Mouse (Mus musculus): ENCODE measurements around the gene Arhgef18. TPM values are rescaled to one million over a fixed set of nuclear protein-coding genes. Genes with fewer than 3 reads are reported as not detected.

The Arhgef18 gene
- polyA plus RNA-seq, 2 experiments: 2.0 to 3.6 TPM

DNA sequence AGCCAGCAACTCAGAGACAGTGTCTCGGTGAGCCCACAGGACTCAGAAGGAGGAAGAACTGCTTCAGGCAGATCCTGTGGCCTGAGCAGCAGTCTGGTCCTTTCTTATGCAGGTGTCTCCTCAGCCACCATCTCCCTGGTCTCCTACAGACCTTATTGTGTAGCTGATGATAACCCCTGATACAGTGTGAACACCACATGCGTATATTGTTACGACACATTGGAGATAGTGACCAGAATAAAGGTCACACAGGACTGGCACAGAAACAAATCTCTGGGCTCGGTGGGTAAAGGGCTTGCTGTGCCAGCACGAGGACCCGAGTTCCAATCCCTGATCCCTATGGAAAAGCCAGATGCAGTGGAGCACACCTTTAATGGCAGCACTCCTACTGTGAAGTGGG is 22.9 kb downstream of the Arhgef18 start:
- Histone ChIP-seq H3K27me3 (ENCODE audit: control insufficient read depth, insufficient read depth, low read length) (no peaks in the 10 kb centered on the region), H3K4me2 (ENCODE audit: low read depth) (no peak overlapping the region), H3K36me3 (replicated peaks; ENCODE audit: control insufficient read depth, insufficient read depth, low read depth) (no peaks in the 10 kb centered on the region), H3K4me3 (ENCODE audit: insufficient read depth in 1 of 2, low read depth in 2 of 2, low read length in 2 of 2) (no peak overlapping the region), H3K4me1 (replicated peaks; ENCODE audit: control insufficient read depth in 2 of 2, insufficient read depth in 2 of 2, low read length in 1 of 2) (peaks cover 31 to 57% of the 10 kb centered on the region in 2 experiments), H3K27ac (no peak overlapping the region), H3K9me3 (ENCODE audit: control insufficient read depth, low read length) (no peaks in the 10 kb centered on the region), H3K9ac (replicated peaks) (no peak overlapping the region)
- ATAC-seq (ENCODE audit: insufficient read depth) (no peak), DNase-seq (ENCODE audit: low read depth in 3 of 3, low spot score in 3 of 3) (no peak)
- 79% methylated on average over 6 of the region's 6 CpGs for WGBS (ENCODE audit: insufficient replicate concordance)
- TF ChIP-seq EP300 (IDR thresholded peaks at IDR 0.05; ENCODE audit: low read depth) (no peak), CTCF (IDR thresholded peaks at IDR 0.05; ENCODE audit: low read depth) (no peak)

DNA sequence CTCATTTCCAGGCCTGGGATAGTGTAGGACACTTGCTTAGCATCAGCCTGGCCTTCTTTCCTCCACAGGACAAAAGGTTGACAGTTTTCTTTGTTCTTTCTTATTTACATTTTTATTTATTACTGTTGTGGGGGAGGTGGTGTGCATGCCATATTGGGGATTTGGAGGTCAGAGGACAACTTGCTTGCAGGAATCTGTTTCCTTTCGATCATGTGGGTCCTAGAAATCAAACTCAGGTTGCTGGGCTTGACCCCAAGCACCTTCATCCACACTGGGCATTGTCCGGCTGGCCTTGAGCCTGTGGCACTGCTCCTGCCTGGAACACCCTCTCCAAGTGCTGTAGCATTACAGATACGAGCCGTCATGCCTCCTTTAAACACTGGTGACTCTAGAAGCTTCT is 24.0 kb downstream of the Arhgef18 start:
- ATAC-seq (ENCODE audit: insufficient read depth) (no peak), DNase-seq (ENCODE audit: low read depth in 3 of 3, low spot score in 3 of 3) (no peak)
- peaks cover 20 to 45% of the 10 kb centered on the region in 2 experiments for H3K4me1 ChIP-seq (replicated peaks; ENCODE audit: control insufficient read depth in 2 of 2, insufficient read depth in 2 of 2, low read length in 1 of 2)
- no peak overlapping the region for H3K27ac ChIP-seq
- no peaks in the 10 kb centered on the region for H3K36me3 ChIP-seq (replicated peaks; ENCODE audit: control insufficient read depth, insufficient read depth, low read depth)
- H3K9me3 ChIP-seq (ENCODE audit: control insufficient read depth, low read length): no peaks in the 10 kb centered on the region
- no peak overlapping the region for H3K4me3 ChIP-seq (ENCODE audit: insufficient read depth in 1 of 2, low read depth in 2 of 2, low read length in 2 of 2)
- H3K27me3 ChIP-seq (ENCODE audit: control insufficient read depth, insufficient read depth, low read length): no peaks in the 10 kb centered on the region
- no peak overlapping the region for H3K9ac ChIP-seq (replicated peaks)
- H3K4me2 ChIP-seq (ENCODE audit: low read depth): no peak overlapping the region; the same call in 1 of the 2 replicates
- 59% methylated on average over 4 of the region's 4 CpGs for WGBS (ENCODE audit: insufficient replicate concordance)
- TF ChIP-seq EP300 (IDR thresholded peaks at IDR 0.05; ENCODE audit: low read depth) (no peak), CTCF (IDR thresholded peaks at IDR 0.05; ENCODE audit: low read depth) (no peak)

DNA sequence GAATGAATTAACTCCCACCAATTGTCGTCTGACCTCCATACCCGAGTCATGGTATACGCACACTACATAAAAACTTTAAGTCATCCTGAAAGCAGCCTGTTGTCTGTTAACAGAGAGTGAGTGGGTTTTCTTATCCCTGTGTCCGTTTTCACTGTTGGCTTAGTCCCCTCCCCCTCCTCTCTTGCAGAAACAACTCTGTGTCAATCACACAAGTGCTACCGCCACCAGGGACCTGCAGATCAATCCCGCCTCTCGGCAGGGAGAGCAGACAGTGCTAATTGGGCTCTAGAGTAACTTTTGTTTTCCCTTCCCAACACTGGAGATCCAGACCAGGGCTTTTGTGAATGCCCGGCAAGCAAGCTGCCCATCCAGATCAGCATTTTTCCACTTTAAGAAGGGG is 24.6 kb downstream of the Arhgef18 start:
- 24% methylated on average over 8 of the region's 8 CpGs for WGBS (ENCODE audit: insufficient replicate concordance)
- peaks cover 14 to 39% of the 10 kb centered on the region in 2 experiments for H3K4me1 ChIP-seq (replicated peaks; ENCODE audit: control insufficient read depth in 2 of 2, insufficient read depth in 2 of 2, low read length in 1 of 2)
- H3K9me3 ChIP-seq (ENCODE audit: control insufficient read depth, low read length): no peaks in the 10 kb centered on the region
- no peaks in the 10 kb centered on the region for H3K36me3 ChIP-seq (replicated peaks; ENCODE audit: control insufficient read depth, insufficient read depth, low read depth)
- no peak overlapping the region for H3K9ac ChIP-seq (replicated peaks)
- no peak overlapping the region for H3K4me3 ChIP-seq (ENCODE audit: insufficient read depth in 1 of 2, low read depth in 2 of 2, low read length in 2 of 2)
- ATAC-seq (ENCODE audit: insufficient read depth) (peak; percentile 33; the same call in 1 of the 2 replicates), DNase-seq (ENCODE audit: low read depth in 3 of 3, low spot score in 3 of 3) (no peak)
- peak overlapping the region; percentile 8 for H3K4me2 ChIP-seq (ENCODE audit: low read depth)
- no peak for TF ChIP-seq CTCF (IDR thresholded peaks at IDR 0.05; ENCODE audit: low read depth)
- TF ChIP-seq EP300 (IDR thresholded peaks at IDR 0.05; ENCODE audit: low read depth): no peak
- H3K27ac ChIP-seq: no peak overlapping the region
- H3K27me3 ChIP-seq (ENCODE audit: control insufficient read depth, insufficient read depth, low read length): no peaks in the 10 kb centered on the region

DNA sequence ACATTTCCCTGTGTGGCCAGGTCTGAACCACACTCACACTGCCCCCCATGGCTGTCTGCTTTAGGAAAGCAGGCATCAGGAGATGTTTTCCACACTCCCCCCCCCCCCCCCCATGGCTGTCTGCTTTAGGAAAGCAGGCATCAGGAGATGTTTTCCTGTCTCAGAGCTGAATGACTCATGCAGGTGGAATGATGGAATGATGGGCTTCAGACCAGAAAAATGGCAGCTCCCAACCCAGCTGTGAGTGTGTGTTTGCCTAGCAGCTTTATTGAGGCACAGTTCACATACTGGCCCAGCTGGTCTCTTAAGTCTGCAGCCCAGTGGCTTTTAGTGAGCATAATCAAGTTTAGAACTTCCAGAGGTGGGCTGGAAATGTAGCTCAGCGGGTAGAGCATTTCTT is 25.3 kb downstream of the Arhgef18 start:
- WGBS (ENCODE audit: insufficient replicate concordance): 67% methylated on average over 1 of the region's 1 CpGs
- peaks cover 7 to 33% of the 10 kb centered on the region in 2 experiments for H3K4me1 ChIP-seq (replicated peaks; ENCODE audit: control insufficient read depth in 2 of 2, insufficient read depth in 2 of 2, low read length in 1 of 2)
- TF ChIP-seq CTCF (IDR thresholded peaks at IDR 0.05; ENCODE audit: low read depth) (no peak), EP300 (IDR thresholded peaks at IDR 0.05; ENCODE audit: low read depth) (no peak)
- no peak overlapping the region for H3K9ac ChIP-seq (replicated peaks)
- H3K27me3 ChIP-seq (ENCODE audit: control insufficient read depth, insufficient read depth, low read length): no peaks in the 10 kb centered on the region
- H3K36me3 ChIP-seq (replicated peaks; ENCODE audit: control insufficient read depth, insufficient read depth, low read depth): no peaks in the 10 kb centered on the region
- no peak overlapping the region for H3K4me3 ChIP-seq (ENCODE audit: insufficient read depth in 1 of 2, low read depth in 2 of 2, low read length in 2 of 2)
- no peak for DNase-seq (ENCODE audit: low read depth in 3 of 3, low spot score in 3 of 3)
- H3K4me2 ChIP-seq (ENCODE audit: low read depth): no peak overlapping the region
- no peak for ATAC-seq (ENCODE audit: insufficient read depth)
- H3K27ac ChIP-seq: no peak overlapping the region
- H3K9me3 ChIP-seq (ENCODE audit: control insufficient read depth, low read length): no peaks in the 10 kb centered on the region

DNA sequence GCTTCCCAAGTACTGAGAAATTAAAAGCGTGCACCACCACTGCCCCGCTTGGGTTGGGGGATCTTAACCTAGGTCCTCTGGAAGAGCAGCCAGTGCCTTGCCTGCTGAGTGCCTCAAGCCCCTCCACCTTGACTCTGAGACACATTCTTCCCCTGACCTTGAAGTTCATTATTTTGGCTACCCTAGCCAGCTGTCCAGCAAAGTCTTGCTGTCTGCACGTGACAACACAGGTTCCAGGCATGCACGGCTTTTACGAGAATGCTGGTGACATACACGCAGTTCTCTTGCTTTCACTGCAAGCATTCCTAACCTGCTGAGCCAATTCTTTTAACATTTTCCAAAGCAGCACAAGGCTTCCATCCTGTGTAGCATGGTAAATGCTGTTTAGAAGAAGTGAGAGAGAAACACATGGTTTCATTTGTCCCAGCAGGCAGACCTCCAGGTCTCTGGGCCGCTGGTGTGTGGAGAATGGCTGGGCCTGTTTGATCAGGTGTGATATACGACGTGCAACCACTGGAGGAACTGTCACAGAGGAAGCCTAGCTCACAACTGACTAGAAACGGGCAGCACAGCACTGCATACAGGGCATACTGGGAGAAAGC is 27.4 kb downstream of the Arhgef18 start:
- Histone ChIP-seq H3K4me2 (ENCODE audit: low read depth) (no peak overlapping the region), H3K9me3 (ENCODE audit: control insufficient read depth, low read length) (no peaks in the 10 kb centered on the region), H3K4me1 (replicated peaks; ENCODE audit: control insufficient read depth in 2 of 2, insufficient read depth in 2 of 2, low read length in 1 of 2) (peaks cover 0 to 16% of the 10 kb centered on the region in 2 experiments; a peak in 2 of 4 replicates), H3K4me3 (ENCODE audit: insufficient read depth in 1 of 2, low read depth in 2 of 2, low read length in 2 of 2) (no peak overlapping the region), H3K27ac (no peak overlapping the region), H3K9ac (replicated peaks) (no peak overlapping the region), H3K36me3 (replicated peaks; ENCODE audit: control insufficient read depth, insufficient read depth, low read depth) (no peaks in the 10 kb centered on the region), H3K27me3 (ENCODE audit: control insufficient read depth, insufficient read depth, low read length) (no peaks in the 10 kb centered on the region)
- no peak for DNase-seq (ENCODE audit: low read depth in 3 of 3, low spot score in 3 of 3)
- no peak for TF ChIP-seq CTCF (IDR thresholded peaks at IDR 0.05; ENCODE audit: low read depth)
- no peak for TF ChIP-seq EP300 (IDR thresholded peaks at IDR 0.05; ENCODE audit: low read depth)
- no peak for ATAC-seq (ENCODE audit: insufficient read depth)
- 75% methylated on average over 10 of the region's 10 CpGs for WGBS (ENCODE audit: insufficient replicate concordance)
